Mouse (Mus musculus) gastrocnemius, postnatal 36 days (tissue): ENCODE measurements around the gene Btbd35f9. TPM values are rescaled to one million over a fixed set of nuclear protein-coding genes. Genes with fewer than 3 reads are reported as not detected.
"Not testable (repeated sequence)": the region's sequence is repeated elsewhere in the genome, so short reads cannot be mapped to it uniquely, and the experiment has no call there.

ENCODE experiments used
- DNase-seq, 2 experiments: peaks; one replicate each; pipeline ENCODE4 v3.0.0; 2022
- intact Hi-C: fragments of 180-260 bp; cut with DNase I; formaldehyde crosslinking; loops from one replicate; pipeline ENCODE4 v1.15.1; 2025
- long read RNA-seq, 2 experiments: library from polyadenylated mRNA; stranded (forward); transcript quantifications; one replicate each; pipeline ENCODE4 v2.0.0; 2021
- total RNA-seq, 2 experiments: library from RNA; stranded (reverse); gene quantifications; 2 replicates each; pipeline ENCODE4 v1.2.3; 2021

Gene Btbd35f9
- total RNA-seq = not detected
- long read RNA-seq, experiment 1 = 0 reads
- long read RNA-seq, experiment 2 = 0 reads

- DNase-seq, intact Hi-C loops: not testable (repeated sequence)
Observed at GRCm38 (mm10) chrX:34161399-34161798, at the start of gene Btbd35f9. Gene Btbd35f9 (minus strand): TSS chrX:34161499.

Other genes starting within 250 kb of the Btbd35f9 start
- gene Btbd35f6, start 205.0 kb downstream of the Btbd35f9 start, total RNA-seq = not detected
- gene Gm21870, start 174.7 kb downstream of the Btbd35f9 start, total RNA-seq = not detected
- not detected for gene Spin2g, start 77.2 kb upstream of the Btbd35f9 start, total RNA-seq